Mouse (Mus musculus) retina, adult 2 months (tissue): ENCODE measurements around the gene Shc3.

Source experiments
- DNase-seq: peaks from one replicate; pipeline ENCODE4 v3.0.0-alpha.2; 2012; ENCODE audit warnings: low read depth, low spot score

Gene Shc3

DNA sequence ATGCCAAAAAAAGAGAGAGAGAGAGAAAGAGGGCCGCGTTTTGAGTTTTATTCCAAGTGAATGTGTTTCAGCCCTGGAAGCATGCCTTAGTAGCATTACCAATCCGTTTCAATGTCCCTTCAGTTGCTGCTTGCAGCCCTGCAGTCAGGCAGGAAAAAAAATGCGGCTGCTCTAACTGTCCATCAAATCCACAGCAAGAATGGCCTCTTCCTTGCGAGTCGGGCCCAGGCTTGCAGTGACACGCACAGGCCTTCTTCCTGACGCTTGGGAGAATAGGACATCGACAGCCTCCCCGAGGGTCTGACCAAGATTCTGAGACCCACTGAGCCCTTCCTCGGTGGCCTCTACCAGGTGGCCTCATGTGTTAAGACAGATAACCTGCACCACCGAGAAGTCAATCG lies 718 bp downstream of the Shc3 start:
- no peak for DNase-seq

DNA sequence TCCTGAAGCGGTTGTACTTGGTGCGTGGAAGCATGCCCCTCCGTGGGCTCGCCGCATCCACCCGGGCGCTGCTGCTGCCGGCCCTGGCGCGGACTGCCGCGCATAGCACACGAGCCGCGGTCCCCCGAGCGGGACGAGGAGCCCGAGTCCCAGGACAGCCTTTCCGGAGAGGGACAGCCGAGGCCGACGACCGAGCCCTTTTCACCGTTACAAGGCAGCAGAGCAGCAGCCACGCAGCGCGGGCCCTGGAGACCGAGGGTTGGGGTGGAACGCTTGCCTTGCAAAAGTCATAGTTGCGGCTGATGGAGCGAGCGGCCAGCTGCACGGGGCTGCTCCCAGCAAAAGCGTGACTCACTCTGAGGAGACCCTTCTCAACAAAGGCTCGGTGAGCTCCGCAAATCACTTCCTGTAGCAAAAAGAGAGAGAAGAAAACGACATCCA lies 1.8 kb downstream of the Shc3 start:
- no peak for DNase-seq

DNA sequence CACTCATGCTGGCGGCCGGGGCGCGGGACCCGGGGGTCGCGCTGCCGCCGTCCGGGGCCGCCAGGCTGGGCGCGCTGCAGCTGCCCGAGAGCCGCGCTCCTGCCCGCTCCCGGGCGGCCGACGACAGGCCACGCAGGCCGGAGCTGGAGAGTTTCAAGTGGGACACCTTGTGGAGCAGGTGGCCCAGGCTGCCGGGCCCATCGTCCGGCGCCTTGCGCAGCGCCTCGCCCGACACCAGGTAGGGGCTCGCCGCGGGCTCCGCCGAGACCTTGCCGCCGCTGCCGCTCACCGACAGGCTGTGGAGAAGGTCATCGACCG lies 2.2 kb downstream of the Shc3 start:
- DNase-seq = no peak

DNA sequence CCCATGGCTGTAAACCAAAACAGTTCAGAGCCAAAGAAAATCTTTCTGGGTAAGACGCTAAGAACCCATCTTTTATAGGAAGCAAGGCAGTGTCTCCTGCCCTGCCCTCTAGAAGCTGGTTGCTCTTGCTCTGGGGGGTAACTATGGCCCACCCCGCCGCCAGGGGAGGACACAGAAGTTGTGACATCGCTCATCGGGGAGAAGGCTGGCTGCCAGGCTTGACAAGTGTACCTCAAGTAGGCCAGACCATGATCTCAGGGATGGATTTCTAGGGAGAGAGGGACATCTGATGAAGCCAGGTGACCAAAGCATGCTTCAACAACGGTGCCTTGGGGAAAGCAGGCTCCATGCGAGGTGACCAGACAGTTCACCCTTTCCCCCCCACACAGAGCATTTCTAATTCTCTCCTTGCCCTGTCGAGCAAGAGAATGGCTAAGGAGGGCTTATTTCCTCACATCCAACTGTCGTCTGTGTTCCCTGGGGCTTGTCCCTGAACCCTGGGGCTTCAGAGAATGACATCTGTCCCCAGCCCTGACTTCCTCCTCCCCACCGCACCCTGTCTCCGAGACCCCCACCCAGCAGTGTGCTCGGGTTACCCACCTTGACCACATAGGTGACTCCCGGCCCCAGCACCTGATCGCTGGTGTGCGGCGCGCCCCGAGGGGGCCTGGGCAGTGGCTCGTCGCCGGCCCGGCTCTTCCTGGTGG lies 2.7 kb downstream of the Shc3 start:
- DNase-seq = no peak

DNA sequence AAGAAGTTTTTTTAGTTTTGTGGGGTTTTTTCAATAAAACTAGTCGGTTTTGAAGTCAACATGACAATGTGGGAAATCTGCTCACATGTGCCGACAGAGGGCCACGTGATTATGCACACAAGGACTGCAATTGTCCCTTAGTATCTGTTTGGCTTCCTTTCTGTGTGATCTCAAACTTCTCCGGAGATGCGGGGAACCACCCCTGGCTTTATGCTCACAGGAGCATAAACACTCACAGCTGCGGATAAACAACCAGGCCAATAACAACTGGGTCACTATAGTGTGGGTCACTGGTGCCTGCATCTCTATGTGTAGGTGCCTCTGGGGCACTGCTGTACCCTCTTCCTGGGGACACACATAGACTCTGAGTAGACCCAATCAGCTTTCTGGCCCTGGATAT lies 4.5 kb downstream of the Shc3 start:
- no peak for DNase-seq

DNA sequence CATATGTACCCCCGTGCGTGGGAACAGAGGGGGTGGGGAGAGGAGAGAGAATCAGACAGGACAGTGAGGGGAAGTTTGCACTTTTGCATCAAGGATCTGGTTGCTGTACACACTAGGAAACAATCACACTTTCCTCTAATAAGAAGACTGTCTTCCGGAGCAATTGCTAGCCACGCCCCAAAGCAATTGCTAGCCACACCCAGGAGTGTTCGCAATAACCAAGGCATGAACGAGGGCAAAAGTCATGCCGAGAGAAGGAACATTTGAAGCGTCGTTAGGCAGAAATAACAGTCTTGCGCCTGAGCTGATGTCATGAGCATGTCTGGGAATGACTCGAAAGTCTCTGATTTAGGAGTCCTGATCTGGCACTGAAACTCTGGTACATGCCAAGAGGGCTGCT lies 15.9 kb downstream of the Shc3 start:
- no peak for DNase-seq

DNA sequence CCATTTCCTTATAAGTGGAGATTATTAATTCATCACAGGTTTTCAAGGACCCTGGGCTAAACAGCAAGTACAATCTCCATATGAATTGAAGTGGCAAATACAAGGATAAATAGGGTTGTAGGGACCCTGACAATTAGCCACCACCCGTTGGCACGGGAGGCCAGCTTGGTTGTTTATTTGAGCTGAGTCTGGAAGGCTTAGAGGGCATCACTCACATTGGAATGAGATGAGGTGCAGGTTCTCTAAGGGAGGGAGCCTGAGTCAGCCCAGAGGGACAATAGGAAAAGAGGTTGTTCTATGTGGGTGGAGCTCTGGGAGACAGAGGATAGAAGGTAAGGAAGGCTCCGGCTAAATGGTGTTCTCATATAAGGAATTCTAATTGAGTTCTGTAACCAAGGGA lies 17.0 kb downstream of the Shc3 start:
- no peak for DNase-seq

DNA sequence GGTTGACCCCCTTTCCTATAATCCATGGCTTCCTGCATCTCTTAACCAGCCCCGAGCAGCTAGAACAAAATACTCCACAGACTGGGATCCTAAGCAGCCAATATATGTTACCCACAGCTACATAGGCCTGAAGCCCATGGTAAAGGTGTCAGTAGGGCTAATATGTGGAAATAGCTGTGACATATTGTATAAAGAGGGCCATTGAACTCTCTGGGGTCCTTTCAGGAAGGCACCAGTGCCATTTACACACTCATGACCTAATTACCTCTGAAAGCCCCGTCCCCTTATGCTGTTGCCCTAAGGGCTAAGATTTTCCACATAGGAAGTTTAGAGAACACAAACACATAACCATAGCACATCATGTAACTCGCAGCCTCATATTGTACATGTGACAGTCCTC lies 17.4 kb downstream of the Shc3 start:
- no peak for DNase-seq

DNA sequence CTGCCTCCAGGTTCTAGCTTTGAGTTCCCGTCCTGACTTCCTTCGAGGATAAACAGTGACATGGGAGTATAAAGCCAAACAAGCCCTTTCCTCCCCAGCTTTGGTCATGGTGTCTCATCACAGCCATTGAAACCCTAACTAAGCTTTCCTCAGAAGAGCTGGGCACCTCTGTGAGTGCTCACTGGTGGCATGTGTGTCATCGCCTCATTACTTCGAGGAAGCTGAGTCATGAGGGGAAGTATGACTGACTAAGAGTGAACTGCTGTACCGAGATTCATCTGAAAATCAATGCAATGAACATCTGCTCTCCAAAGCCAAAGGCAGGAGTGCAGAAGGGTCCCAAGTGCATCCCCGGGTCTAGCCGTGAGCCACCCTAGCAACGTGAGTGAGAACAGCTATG lies 29.4 kb downstream of the Shc3 start:
- no peak for DNase-seq

DNA sequence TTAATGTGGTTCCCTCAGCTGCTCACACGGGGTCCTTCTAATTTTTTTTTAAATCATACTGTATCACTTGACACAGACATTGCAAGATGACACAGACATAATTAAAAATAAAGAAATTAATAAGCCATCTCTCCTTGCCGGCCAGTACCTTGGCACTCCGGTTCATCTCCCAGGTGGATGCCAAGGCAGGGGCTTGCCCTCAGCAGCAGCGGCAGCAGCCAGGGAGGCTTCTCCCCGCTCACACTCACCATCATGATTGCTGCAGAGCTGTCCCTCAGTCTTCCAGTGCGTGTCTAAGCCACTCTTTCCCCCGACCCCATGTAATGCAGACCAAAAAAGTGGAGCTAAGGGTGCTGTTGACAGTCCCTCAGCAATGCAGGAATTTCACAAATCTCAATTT lies 33.9 kb downstream of the Shc3 start:
- no peak for DNase-seq

DNA sequence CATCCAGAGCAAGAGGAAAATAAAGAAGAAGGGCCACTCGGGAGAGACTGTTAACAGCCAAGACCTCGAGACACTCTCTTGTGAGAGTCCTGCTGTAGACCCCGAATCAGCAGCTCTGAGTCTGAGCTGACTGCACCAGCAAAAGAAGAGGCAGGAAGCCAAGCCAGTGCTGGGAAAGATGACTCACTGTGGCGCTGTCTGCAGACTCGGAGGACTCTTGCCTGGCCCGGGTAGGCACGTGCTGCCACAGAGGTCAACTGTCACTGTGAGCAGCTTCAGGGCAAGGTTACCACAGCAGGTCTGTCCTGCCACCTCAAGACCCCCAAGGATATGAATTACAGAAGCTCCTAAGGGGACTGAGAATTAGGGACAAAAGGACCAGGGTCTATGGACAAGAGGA lies 42.7 kb downstream of the Shc3 start:
- no peak for DNase-seq

DNA sequence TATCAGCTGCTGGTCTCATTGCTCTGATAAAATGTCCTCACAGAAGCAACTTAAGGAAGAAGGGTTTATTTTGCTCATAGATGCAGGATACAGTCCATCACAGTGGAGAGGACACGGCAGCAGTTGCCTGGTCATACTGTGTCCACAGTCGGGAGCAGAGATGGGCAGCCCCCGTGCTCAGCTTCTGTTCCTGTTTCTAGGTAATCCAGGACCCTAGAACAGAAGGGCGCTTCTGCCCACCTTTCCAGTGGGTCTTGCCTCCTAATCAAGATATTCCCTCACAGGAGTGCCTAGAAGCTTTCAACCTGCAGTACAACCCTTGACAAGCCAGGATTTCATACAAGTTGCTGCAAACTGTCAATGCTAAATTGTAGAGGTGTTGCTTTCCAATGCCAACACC lies 44.9 kb downstream of the Shc3 start:
- no peak for DNase-seq

DNA sequence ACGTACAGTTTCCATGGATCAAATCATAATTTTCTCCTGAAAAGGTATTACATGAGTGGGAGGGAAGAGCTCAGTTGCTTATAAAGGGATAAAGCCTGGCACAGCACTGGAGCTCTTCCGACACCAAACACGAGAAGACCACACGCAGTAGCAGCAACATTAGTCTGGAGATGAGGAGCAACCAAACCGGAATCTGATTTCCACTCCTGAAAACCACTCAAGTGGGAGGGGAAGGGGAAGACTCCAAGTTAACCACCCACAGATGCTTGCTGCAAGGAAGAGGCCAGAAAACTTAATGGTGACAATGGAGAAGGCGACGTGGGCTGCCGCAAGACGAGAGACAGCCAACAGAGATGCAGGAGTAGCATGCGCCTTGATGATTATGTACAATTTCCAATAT lies 45.9 kb downstream of the Shc3 start:
- no peak for DNase-seq

DNA sequence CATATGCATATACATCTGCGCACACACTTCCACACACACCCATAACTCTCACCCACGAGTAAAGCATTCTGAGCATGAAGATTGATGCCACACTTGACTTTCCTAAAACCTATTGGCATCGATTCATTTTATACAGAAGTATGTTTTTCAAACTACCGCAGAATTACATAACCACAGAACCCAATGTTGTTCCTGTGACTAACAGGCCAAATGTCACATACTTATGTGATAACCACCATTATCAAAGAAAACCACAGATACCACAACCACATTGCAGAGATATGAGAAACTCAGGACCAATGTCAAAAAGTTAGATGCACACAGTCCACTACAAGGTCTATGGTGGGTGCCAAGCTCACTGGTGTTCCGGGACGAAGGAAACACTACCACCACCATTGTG lies 50.3 kb downstream of the Shc3 start:
- no peak for DNase-seq

DNA sequence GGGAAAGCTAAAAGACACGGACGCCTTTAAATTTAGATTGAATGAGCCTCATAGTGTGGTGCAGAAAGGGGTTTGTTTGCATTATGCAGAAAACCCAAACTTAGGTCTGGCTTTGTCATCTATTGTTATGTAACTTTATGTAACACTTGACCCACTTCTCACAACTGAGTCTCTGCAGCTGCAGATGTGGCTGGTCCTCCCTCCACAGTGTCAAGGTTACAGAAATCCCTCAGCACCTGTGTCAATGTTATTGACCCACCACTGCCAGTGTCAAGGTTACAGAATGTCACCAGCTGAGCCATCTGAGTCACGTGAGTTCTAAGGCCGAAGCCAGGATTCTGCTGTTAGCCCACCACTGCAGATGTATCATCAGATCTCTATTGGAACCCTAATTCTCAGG lies 51.3 kb downstream of the Shc3 start:
- DNase-seq = no peak

DNA sequence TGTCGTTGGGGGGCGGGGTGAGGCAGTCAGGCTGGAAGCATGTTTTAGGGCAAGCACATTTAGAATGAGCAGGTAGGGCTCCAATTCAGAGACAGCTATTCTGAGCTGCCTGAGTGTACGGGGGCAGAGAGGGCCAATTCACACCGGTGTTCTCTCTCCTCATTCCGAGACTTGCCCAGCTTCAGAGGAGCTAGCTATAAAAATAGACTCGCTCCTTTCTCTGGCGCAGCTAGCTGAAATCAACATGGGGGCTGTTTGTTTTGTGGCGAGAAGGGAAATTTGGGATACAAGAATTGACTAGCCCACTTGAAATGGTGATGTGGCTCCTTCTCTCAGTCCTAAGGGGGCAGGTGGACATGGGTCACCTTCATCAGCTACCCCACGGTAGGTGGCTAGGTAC lies 60.4 kb downstream of the Shc3 start:
- DNase-seq = no peak

DNA sequence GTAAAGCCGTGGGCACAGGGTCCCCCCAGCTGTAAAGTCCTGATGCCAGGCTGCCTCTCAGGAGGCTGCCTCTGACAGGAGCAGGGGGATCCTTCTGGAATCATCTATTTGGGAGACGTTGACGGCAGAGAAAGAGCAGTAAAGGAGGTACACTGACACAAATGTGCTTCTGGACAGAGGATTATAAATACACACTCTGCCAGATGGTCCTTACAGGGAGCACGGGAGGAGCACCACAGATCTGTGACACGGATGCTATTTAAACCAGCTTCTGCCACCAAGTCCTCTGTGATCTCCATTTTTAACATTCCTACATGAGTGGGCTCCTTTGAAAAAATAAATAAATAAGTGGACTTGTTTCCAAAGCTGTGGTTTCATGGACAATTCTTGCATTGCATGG lies 63.5 kb downstream of the Shc3 start:
- no peak for DNase-seq

DNA sequence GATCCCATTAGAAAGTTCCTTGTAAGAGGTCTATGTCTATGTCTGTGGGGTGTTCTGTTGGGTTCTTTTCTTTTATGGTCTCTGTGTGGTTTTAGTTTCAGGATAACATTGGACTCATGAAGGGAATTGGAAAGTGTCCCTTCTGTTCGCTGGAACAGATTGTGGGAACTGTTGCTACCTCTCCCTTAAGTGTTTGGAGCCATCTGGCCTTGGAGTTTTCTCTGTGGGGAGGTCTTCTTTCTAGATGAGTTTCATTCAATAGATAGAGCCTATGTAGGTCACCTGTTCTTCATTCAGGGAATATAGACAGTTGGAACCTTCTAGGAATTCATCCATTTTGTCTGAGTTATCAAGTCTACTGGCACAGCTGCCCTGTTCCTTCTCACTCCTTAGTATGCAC lies 69.5 kb downstream of the Shc3 start:
- no peak for DNase-seq

DNA sequence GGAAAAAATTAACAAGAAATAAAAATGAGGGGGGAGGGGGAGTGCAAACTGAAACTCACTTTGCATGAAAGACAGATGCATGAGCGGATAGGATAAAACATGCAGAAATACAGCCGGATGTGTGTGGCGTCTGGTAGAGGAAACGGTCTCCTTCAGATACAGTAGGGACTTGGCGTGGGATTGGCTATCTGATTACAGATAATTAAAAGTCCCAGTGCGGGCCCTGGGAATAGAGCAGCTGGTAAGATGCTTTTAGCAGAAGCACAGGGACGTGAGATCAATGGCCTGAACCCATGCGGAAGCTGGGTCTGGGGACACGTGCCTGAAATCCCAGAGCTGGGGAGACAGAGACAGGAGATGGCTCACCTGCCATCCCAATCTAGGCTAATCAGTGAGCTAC lies 75.5 kb downstream of the Shc3 start:
- no peak for DNase-seq

DNA sequence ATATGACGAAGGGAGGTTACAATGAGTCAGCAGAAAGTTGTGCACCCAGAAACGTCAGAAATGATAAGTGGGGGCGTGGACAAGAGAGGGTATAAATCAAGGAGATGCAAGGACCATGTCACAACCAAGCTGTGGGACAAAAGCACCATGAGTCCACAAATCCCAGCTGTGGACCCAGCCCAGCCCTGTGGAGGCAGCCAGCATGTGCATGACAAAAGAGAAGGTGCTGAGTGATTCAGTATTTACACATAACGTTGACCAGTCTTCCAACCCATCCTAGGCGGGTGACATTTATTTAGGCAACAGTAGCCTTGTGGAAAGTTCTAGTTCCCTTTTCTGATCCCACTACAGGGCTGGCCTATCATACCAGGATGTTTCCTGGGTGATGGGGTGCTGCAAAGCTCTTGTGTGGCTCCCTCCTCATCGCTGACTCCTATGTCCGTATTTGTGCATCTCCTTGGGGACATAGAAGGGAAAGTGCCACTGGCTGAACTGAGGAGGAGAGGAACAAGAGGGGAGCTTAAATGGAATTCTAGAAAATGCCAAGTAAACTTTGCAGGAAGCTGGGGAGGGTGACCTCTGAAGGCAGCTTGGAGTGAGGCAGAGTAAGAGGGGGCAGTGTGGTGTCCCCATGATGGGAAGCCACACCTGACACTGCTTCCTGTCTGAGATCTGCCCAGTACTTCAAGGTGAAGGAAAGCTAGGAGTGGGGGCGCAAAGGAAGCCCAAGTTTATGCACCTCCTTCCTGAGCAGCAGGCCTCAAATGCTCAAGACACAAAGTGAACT lies 77.4 kb downstream of the Shc3 start:
- DNase-seq = no peak

DNA sequence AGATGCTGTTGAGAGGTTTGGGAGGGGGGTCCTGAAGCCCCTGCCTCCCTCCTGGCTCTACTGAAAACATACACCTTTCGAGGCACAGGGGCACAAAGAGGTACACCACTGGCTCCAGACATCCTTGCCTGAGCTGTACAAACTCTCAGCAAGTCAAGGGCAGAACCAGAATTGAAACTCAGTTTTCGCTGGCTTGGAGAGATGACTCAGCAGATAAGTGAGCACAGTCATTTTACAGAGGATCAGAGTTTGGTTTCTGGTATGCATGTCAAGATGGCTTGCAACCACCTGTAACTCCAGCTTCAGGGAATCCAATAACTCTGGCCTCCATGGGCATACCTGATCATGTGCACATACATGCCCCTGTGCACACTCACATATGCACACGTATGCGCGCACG lies 79.0 kb downstream of the Shc3 start:
- DNase-seq = no peak

DNA sequence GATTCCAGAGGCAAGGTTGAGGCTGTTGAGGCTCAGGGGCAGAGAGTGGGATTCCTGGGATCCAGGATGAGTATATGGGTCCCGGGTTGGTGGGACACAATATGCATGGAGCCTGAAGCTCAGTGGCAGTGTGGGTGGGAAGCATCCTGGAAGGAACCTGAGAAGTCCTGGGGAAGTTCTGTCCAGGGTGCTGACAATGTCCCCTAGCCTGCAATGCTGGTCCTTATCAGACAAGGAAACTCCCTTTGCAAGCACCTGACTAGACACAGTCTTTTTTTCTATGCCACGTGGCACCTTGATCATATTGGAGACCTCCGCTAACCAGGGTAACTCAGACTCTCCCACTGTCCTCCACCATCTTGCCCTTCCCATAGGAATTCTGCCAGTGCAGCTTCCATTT lies 80.3 kb downstream of the Shc3 start:
- no peak for DNase-seq

DNA sequence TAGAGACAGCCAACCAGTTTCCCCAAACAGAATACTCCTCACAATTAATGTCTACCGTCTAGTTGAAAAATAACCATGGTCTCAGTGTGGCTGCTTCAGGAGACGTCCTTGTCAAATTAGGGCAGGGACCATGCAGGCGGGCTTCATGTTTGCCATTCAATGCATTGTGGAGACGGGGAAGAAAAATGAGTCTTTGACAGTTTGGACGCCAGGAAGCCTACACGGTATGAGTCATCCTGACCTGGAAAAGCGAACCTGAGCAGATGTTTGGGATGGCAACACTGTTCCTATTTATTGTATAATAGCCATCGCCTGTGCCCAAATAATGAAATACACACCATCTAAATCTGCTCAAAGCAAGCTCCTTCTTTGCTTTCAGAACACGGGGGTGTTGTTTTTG lies 83.9 kb downstream of the Shc3 start:
- no peak for DNase-seq

DNA sequence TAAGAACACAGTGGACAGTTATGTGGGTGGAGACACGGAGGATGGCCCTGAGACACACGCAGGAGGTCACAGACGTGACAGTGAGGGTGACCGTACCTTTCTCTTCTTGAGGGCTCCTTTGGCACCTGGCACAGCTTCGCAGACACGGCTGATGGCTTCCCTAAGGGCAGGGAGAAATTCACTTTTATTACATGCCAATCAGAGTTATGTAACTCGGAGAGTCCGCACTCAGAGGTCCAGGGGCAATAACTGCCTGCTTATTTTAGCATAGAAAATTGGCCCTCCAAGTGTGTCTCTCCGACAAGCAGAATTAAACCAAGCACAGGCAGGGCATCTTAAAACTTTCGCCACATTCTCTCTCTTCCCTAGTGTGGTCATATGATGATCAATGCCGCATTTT lies 86.4 kb downstream of the Shc3 start:
- no peak for DNase-seq
